Mouse (Mus musculus): ENCODE results near the gene Mpo. TPM values are rescaled to one million over a fixed set of nuclear protein-coding genes. Genes with fewer than 3 reads are reported as not detected.

Mpo gene
- polyA plus RNA-seq (2015; fragmentation: Nextera tagmentation; extraction: Ambion mirVana), result 0.08 and 0.22 TPM in 2 replicates

DNA sequence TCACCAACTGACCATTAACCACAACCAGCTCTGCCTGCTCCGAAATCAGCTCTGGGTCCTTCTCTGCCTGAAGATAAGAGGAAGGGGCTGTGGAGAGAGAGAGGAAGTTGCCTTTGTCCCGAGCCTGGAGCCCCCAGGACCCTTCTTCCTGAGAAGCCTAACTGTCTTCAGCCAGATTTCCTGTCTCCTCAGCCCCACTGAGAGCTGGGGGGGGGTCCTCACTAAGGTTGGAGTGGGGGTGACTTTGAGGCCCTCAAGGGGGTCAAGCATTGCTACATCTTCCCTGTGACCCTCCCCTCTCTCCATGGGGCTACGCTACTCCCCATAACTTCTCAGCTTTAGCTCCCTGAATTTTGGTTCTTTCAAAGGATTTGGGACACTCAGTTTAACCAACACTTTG lies at the start of gene Mpo:
Mpo (plus strand) TSS at position 122 of the 400 bp plus-strand sequence.
- H3K4me1 ChIP-seq (ENCODE audit: control insufficient read depth, insufficient read depth, low read length), result 0 out of 2 replicates have a peak, but pooled peaks cover 2% of the 10 kb centered on the region
- H3K9me3 ChIP-seq (replicated peaks; ENCODE audit: control insufficient read depth, low read length, poor library complexity, severe bottlenecking), result no peaks in the 10 kb centered on the region
- ATAC-seq, result no peak
- no peaks in the 10 kb centered on the region for H3K27me3 ChIP-seq (ENCODE audit: control insufficient read depth, insufficient read depth, low read depth, low read length)
- WGBS, result 72% methylated on average over 3 of the region's 3 CpGs
- no peak within 1 kb of the TSS for H3K27ac ChIP-seq (ENCODE audit: low read length)
- no peak within 1 kb of the TSS for H3K4me2 ChIP-seq (ENCODE audit: low read length)
- no peaks in the 10 kb centered on the region for H3K36me3 ChIP-seq (ENCODE audit: control insufficient read depth, insufficient read depth, low read length)
- no peak within 1 kb of the TSS for H3K4me3 ChIP-seq (ENCODE audit: low read depth, low read length)
- H3K9ac ChIP-seq (ENCODE audit: low read depth, low read length), result no peak within 1 kb of the TSS

DNA sequence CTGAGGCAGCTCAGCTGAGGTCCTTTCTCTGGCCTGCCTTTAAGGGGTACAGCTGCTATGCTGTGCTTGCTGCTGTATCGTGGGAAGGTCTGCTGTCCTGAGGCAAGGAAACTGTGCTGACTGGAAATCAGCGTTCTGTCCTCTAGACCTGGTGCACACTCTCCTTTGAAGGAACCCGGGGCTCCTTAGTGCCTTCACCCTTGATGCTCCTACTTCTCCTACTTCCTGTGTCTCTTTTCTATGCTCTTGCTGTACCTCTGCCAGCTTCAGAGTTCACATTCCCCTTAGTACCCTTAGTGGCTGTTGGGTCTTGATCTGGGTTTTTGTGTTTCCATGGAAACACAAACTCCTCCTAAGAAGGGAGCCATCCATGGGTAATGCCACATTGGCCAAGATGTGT lies 49.7 kb upstream of the Mpo start:
- Histone ChIP-seq H3K27me3 (ENCODE audit: control insufficient read depth, insufficient read depth, low read depth, low read length) (no peaks in the 10 kb centered on the region), H3K4me3 (ENCODE audit: low read depth, low read length) (no peak overlapping the region), H3K9me3 (replicated peaks; ENCODE audit: control insufficient read depth, low read length, poor library complexity, severe bottlenecking) (no peaks in the 10 kb centered on the region), H3K36me3 (ENCODE audit: control insufficient read depth, insufficient read depth, low read length) (peaks cover 20% of the 10 kb centered on the region), H3K4me1 (ENCODE audit: control insufficient read depth, insufficient read depth, low read length) (no peaks in the 10 kb centered on the region), H3K27ac (ENCODE audit: low read length) (no peak overlapping the region), H3K4me2 (ENCODE audit: low read length) (no peak overlapping the region), H3K9ac (ENCODE audit: low read depth, low read length) (no peak overlapping the region)
- ATAC-seq, result no peak
- WGBS, result 100% methylated on average over 3 of the region's 3 CpGs

DNA sequence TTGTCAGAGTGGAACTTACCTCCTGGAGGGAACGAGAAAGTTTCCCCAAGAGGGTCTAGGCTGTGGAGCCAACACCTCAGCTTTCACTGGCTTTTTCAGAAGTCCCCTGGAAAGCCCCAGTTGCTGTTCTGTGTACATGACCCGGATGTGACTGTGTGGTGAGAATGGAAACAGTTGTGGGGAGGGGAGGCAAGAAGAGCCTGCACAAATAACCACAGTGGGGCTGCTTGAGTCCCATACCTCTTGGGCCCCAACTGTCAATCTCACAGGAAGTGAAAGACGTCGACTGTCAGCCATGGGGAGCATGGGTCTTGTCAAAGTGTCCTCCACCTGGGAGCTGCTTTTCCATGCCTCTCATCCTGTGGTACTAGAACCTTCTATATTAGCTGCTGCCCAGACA lies 48.4 kb upstream of the Mpo start:
- H3K4me2 ChIP-seq (ENCODE audit: low read length), result no peak overlapping the region
- no peak overlapping the region for H3K4me3 ChIP-seq (ENCODE audit: low read depth, low read length)
- no peak overlapping the region for H3K9ac ChIP-seq (ENCODE audit: low read depth, low read length)
- no peaks in the 10 kb centered on the region for H3K27me3 ChIP-seq (ENCODE audit: control insufficient read depth, insufficient read depth, low read depth, low read length)
- 89% methylated on average over 4 of the region's 4 CpGs for WGBS
- peaks cover 20% of the 10 kb centered on the region for H3K36me3 ChIP-seq (ENCODE audit: control insufficient read depth, insufficient read depth, low read length)
- no peaks in the 10 kb centered on the region for H3K4me1 ChIP-seq (ENCODE audit: control insufficient read depth, insufficient read depth, low read length)
- ATAC-seq, result no peak
- no peaks in the 10 kb centered on the region for H3K9me3 ChIP-seq (replicated peaks; ENCODE audit: control insufficient read depth, low read length, poor library complexity, severe bottlenecking)
- H3K27ac ChIP-seq (ENCODE audit: low read length), result no peak overlapping the region

DNA sequence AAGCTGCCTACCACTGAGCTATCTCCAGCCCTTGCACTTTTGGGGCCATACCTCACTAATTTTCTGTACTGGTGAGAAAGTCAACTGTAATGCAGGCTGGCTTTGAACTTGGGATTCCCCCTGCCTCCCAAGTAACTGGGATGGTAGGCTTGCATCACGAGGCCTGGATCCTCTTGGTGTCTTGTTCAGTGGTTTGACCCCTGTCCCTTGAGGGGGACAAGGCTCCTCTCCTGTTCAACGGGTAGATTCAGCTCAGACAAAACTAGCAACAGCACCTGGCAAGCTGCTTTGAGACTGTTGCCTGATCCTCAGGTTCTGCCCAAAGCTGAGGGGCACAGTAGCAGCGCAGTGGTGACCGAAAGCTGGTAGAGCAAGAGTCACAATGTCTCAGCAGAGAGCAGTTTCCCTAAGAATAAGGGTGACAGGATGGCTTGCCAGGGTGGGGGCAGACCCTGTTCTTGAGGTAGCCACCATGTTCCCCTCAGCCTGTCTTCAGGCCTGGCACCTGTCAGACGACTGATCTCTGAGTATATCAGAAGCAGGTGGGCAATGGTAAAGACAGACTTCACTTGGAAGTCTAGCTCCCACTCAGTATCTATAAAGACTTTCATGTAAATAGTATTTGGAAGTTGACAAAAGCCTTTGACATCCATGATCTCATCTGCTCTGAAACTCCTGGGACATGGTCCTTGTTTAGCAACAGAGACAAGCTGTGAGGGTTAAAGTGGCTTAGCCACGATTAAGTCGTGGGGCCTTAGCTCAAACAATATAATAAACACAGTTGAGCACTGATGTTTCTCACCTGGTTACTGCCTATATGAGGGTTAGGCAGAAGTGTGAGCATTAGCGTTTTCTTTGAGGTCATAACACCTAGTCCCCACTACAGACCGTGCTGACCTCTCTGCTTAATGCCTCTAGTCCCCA lies 47.5 kb upstream of the Mpo start:
- ATAC-seq, result no peak
- Histone ChIP-seq H3K4me3 (ENCODE audit: low read depth, low read length) (no peak overlapping the region), H3K36me3 (ENCODE audit: control insufficient read depth, insufficient read depth, low read length) (peaks cover 15% of the 10 kb centered on the region), H3K9me3 (replicated peaks; ENCODE audit: control insufficient read depth, low read length, poor library complexity, severe bottlenecking) (no peaks in the 10 kb centered on the region), H3K4me1 (ENCODE audit: control insufficient read depth, insufficient read depth, low read length) (no peaks in the 10 kb centered on the region), H3K27me3 (ENCODE audit: control insufficient read depth, insufficient read depth, low read depth, low read length) (no peaks in the 10 kb centered on the region), H3K27ac (ENCODE audit: low read length) (no peak overlapping the region), H3K9ac (ENCODE audit: low read depth, low read length) (no peak overlapping the region), H3K4me2 (ENCODE audit: low read length) (no peak overlapping the region)
- 82% methylated on average over 9 of the region's 9 CpGs for WGBS

GRCm38 (mm10) chr11:87747312-87747711 lies 46.1 kb upstream of the Mpo start:
- Histone ChIP-seq H3K4me3 (ENCODE audit: low read depth, low read length) (no peak overlapping the region), H3K9me3 (replicated peaks; ENCODE audit: control insufficient read depth, low read length, poor library complexity, severe bottlenecking) (no peaks in the 10 kb centered on the region), H3K9ac (ENCODE audit: low read depth, low read length) (no peak overlapping the region), H3K27me3 (ENCODE audit: control insufficient read depth, insufficient read depth, low read depth, low read length) (no peaks in the 10 kb centered on the region), H3K36me3 (ENCODE audit: control insufficient read depth, insufficient read depth, low read length) (peaks cover 15% of the 10 kb centered on the region), H3K27ac (ENCODE audit: low read length) (no peak overlapping the region), H3K4me2 (ENCODE audit: low read length) (no peak overlapping the region), H3K4me1 (ENCODE audit: control insufficient read depth, insufficient read depth, low read length) (no peaks in the 10 kb centered on the region)
- WGBS, result 97% methylated on average over 3 of the region's 5 CpGs
- no peak for ATAC-seq

- no peak overlapping the region for H3K27ac ChIP-seq (ENCODE audit: low read length)
- no peak for ATAC-seq
- no peak overlapping the region for H3K4me3 ChIP-seq (ENCODE audit: low read depth, low read length)
- H3K4me1 ChIP-seq (ENCODE audit: control insufficient read depth, insufficient read depth, low read length), result no peaks in the 10 kb centered on the region
- no peaks in the 10 kb centered on the region for H3K9me3 ChIP-seq (replicated peaks; ENCODE audit: control insufficient read depth, low read length, poor library complexity, severe bottlenecking)
- no peak overlapping the region for H3K9ac ChIP-seq (ENCODE audit: low read depth, low read length)
- H3K4me2 ChIP-seq (ENCODE audit: low read length), result no peak overlapping the region
- peaks cover 14% of the 10 kb centered on the region for H3K36me3 ChIP-seq (ENCODE audit: control insufficient read depth, insufficient read depth, low read length)
- no peaks in the 10 kb centered on the region for H3K27me3 ChIP-seq (ENCODE audit: control insufficient read depth, insufficient read depth, low read depth, low read length)
- 90% methylated on average over 7 of the region's 7 CpGs for WGBS
These were observed 45.7 kb upstream of the Mpo start for GRCm38 (mm10) chr11:87747716-87748115.

DNA sequence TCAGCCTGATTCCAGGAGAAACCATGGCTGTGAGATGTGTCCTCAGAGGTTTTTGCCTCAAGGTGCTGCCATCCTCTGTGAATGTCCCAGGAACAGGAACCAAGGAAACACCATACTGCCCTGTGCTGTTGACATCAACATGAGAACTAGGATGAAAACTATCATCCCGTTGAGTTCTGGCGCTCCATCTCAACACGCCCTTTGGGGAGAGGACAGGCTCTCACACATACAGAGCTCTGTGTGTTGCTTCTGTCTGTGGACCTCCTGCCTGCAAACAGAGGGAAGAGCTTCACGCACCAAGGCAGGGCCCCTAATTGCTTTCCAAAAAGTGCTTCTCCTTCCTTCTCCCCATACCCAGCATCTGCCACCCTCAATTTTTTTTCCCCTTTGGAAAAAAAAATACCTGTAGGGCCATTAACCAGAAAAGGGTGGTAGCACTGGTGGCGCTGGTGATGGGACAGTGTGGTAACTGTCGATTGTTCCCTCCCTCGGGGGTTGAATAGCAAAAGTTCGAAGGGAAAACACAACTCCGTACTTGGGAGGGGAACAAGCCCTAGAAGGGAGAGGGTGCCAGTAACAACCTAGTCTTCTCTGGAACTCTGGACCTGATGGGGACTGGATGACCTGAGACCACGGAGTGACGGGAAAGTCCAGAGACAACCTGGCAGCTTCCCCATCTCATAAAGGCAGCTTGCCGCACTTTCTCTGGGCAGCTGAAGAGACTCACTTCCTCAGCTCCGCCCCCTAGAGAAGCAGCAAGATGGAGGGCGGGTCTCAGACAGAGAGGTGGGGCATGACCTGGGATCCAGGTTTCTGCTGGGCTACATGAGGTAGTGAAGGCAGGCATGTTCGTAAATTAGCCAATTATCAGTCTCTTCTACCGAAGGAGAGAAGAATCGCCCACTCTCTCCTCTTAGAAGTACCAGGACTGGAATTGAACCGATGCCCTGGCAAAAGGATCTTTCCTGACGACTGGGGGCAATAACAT lies 45.0 kb upstream of the Mpo start:
- Histone ChIP-seq H3K9ac (ENCODE audit: low read depth, low read length) (no peak overlapping the region), H3K27ac (ENCODE audit: low read length) (no peak overlapping the region), H3K4me2 (ENCODE audit: low read length) (no peak overlapping the region), H3K36me3 (ENCODE audit: control insufficient read depth, insufficient read depth, low read length) (peaks cover 10% of the 10 kb centered on the region), H3K9me3 (replicated peaks; ENCODE audit: control insufficient read depth, low read length, poor library complexity, severe bottlenecking) (no peaks in the 10 kb centered on the region), H3K4me1 (ENCODE audit: control insufficient read depth, insufficient read depth, low read length) (no peaks in the 10 kb centered on the region), H3K27me3 (ENCODE audit: control insufficient read depth, insufficient read depth, low read depth, low read length) (no peaks in the 10 kb centered on the region), H3K4me3 (ENCODE audit: low read depth, low read length) (no peak overlapping the region)
- 42% methylated on average over 19 of the region's 19 CpGs for WGBS
- ATAC-seq, result no peak

GRCm38 (mm10) chr11:87749192-87750042 lies 44.0 kb upstream of the Mpo start:
- H3K9me3 ChIP-seq (replicated peaks; ENCODE audit: control insufficient read depth, low read length, poor library complexity, severe bottlenecking), result no peaks in the 10 kb centered on the region
- H3K4me3 ChIP-seq (ENCODE audit: low read depth, low read length), result no peak overlapping the region
- H3K27ac ChIP-seq (ENCODE audit: low read length), result no peak overlapping the region
- H3K36me3 ChIP-seq (ENCODE audit: control insufficient read depth, insufficient read depth, low read length), result peaks cover 3% of the 10 kb centered on the region
- no peak overlapping the region for H3K4me2 ChIP-seq (ENCODE audit: low read length)
- ATAC-seq, result no peak
- 65% methylated on average over 18 of the region's 18 CpGs for WGBS
- no peaks in the 10 kb centered on the region for H3K27me3 ChIP-seq (ENCODE audit: control insufficient read depth, insufficient read depth, low read depth, low read length)
- H3K9ac ChIP-seq (ENCODE audit: low read depth, low read length), result no peak overlapping the region
- no peaks in the 10 kb centered on the region for H3K4me1 ChIP-seq (ENCODE audit: control insufficient read depth, insufficient read depth, low read length)
